Mouse (Mus musculus) myocyte (in vitro differentiated cells): ENCODE data around the gene Gatd1. TPM values are rescaled to one million over a fixed set of nuclear protein-coding genes. Genes with fewer than 3 reads are reported as not detected.
"Not testable (repeated sequence)": the region's sequence is repeated elsewhere in the genome, so short reads cannot be mapped to it uniquely, and the experiment has no call there.

Source experiments
- H3K27me3 ChIP-seq: one replicate; pipeline ENCODE4 v1.6.1; 2011; ENCODE audit not compliant: control insufficient read depth, insufficient read depth, insufficient read length
- H3K36me3 ChIP-seq: one replicate; pipeline ENCODE4 v1.6.1; 2011; ENCODE audit not compliant: control insufficient read depth, insufficient read depth
- H3K4me2 ChIP-seq: one replicate; pipeline ENCODE4 v1.6.1; 2011; ENCODE audit warnings: low read depth, control low read depth
- H3K4me3 ChIP-seq: one replicate; pipeline ENCODE4 v1.5.1; 2011; ENCODE audit warnings: mild to moderate bottlenecking, control low read depth, moderate library complexity
- H3K79me2 ChIP-seq: one replicate; pipeline ENCODE4 v1.6.1; 2011; ENCODE audit not compliant: control insufficient read depth, insufficient read depth
- H3ac ChIP-seq: one replicate; pipeline ENCODE4 v1.6.1; 2011; ENCODE audit not compliant: control insufficient read depth, insufficient read length
- CEBPB ChIP-seq: IDR thresholded peaks from 2 replicates; pipeline ENCODE4 v1.6.1; 2011; ENCODE audit warnings: mild to moderate bottlenecking, moderate library complexity; ENCODE audit not compliant: poor library complexity, insufficient read depth, severe bottlenecking
- E2F4 ChIP-seq: IDR thresholded peaks from one replicate; pipeline ENCODE4 v1.6.1; 2011; ENCODE audit warnings: mild to moderate bottlenecking, control low read depth, moderate library complexity; ENCODE audit not compliant: insufficient read depth
- MAX ChIP-seq: IDR thresholded peaks from one replicate; pipeline ENCODE4 v1.6.1; 2011; ENCODE audit warnings: low read depth, mild to moderate bottlenecking, control low read depth
- MYOD1 ChIP-seq, 3 experiments: IDR thresholded peaks; one replicate each; pipeline ENCODE4 v1.6.1; 2011; ENCODE audit warnings: control low read depth in 2 of 3, low read depth in 2 of 3, mild to moderate bottlenecking in 2 of 3, moderate library complexity in 1 of 3; ENCODE audit not compliant: insufficient read length in 2 of 3, control insufficient read depth in 1 of 3
- MYOG ChIP-seq, 3 experiments: IDR thresholded peaks; one replicate each; pipeline ENCODE4 v1.6.1; 2011; ENCODE audit warnings: control low read depth in 2 of 3, low read depth in 2 of 3, mild to moderate bottlenecking in 2 of 3; ENCODE audit not compliant: insufficient read length in 2 of 3, control insufficient read depth in 1 of 3, insufficient read depth in 1 of 3
- POLR2A ChIP-seq: IDR thresholded peaks from one replicate; pipeline ENCODE4 v1.6.1; 2011; ENCODE audit warnings: low read depth, mild to moderate bottlenecking, control low read depth, moderate library complexity; ENCODE audit not compliant: insufficient read length
- POLR2AphosphoS2 ChIP-seq: IDR thresholded peaks from one replicate; pipeline ENCODE4 v1.6.1; 2011; ENCODE audit warnings: low read depth, control low read depth; ENCODE audit not compliant: insufficient read length
- REST ChIP-seq: IDR thresholded peaks from one replicate; pipeline ENCODE4 v1.6.1; 2011; ENCODE audit warnings: mild to moderate bottlenecking, control low read depth, moderate library complexity; ENCODE audit not compliant: insufficient read depth, insufficient read length
- SRF ChIP-seq: IDR thresholded peaks from one replicate; pipeline ENCODE4 v1.6.1; 2011; ENCODE audit warnings: low read depth; ENCODE audit not compliant: control insufficient read depth, insufficient read length
- TCF12 ChIP-seq: IDR thresholded peaks from one replicate; pipeline ENCODE4 v1.6.1; 2011; ENCODE audit warnings: mild to moderate bottlenecking, control low read depth; ENCODE audit not compliant: poor library complexity, insufficient read depth, severe bottlenecking
- TCF3 ChIP-seq: IDR thresholded peaks from one replicate; pipeline ENCODE4 v1.6.1; 2011; ENCODE audit warnings: low read depth, control low read depth; ENCODE audit not compliant: insufficient read length
- USF1 ChIP-seq: IDR thresholded peaks from one replicate; pipeline ENCODE4 v1.6.1; 2011; ENCODE audit warnings: low read depth, mild to moderate bottlenecking, control low read depth, moderate library complexity
- polyA plus RNA-seq: library from polyadenylated mRNA; unstranded; fragments of >200 nt; fragmentation: generic; extraction: Trizol; gene quantifications from one replicate; pipeline ENCODE4 v1.2.1, GENCODE M21; 2012; ENCODE audit warnings: missing spikeins

Gatd1 gene
- polyA plus RNA-seq, 1 experiment, result 16.3 TPM

DNA sequence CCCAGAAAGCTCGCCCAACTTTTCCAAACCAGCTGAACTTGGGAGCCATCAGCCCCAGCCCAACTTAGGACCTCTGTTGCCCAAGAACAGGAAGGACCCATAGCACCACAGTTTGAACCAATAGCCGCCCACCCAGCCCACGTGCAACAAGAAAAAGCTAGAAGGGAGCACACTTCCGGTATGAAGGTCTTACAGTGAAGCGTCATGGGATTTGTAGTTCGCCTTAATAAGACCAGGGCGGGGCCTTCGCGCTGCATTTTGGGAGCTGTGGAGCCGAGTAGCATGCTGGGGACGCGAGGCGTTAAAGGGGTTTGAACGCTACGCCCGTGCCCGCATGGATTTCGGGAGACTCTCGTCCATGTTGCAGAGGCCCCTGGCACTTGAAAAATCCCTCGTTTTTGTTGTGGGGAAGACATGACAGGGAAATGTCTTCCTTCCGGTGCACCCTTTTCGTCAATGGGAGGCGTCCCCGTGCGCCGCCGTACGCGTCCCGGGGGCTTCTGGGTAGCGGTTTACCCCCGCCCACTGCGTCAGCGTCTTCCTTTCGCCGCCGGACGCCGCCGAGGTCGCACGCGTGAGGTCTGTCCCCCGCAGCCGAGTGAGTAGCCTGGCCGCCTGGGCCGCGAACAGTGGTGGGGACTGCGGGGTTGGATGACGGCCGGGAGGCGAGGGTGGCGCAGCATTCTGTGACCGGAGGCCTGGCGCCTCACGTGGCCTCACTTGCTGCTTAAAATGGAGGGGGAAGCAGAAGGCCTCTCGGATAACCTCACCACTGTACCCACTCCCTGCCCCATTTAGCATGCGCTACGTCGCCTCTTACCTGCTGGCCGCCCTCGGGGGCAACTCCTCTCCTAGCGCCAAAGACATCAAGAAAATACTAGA, 33.4 kb upstream of the Gatd1 start, which contains the start of gene Rplp2:
Rplp2 (plus strand) TSS at position 261 of the 882 bp plus-strand sequence.
- Histone ChIP-seq H3K4me2 (peak within 1 kb of the TSS; percentile 98), H3K4me3 (peak within 1 kb of the TSS; percentile 95), H3ac (peak within 1 kb of the TSS; percentile 96), H3K79me2 (peaks cover 19% of the 10 kb centered on the region), H3K27me3 (no peaks in the 10 kb centered on the region), H3K36me3 (peaks cover 20% of the 10 kb centered on the region)
- no peak for TF ChIP-seq E2F4
- no peak for TF ChIP-seq TCF3
- TF ChIP-seq REST, result peak; percentile 40
- peak; percentile 7 for TF ChIP-seq SRF
- TF ChIP-seq USF1, result peak; percentile 80
- no peak for TF ChIP-seq MYOD1 (IDR thresholded peaks at IDR 0.05; ENCODE audit: control insufficient read depth in 1 of 3, insufficient read length in 2 of 3, low read depth in 2 of 3)
- TF ChIP-seq TCF12, result no peak
- peak; percentile 99 for TF ChIP-seq POLR2A
- peak; percentile 96 for TF ChIP-seq POLR2AphosphoS2
- TF ChIP-seq MYOG (IDR thresholded peaks at IDR 0.05; ENCODE audit: control insufficient read depth in 1 of 3, insufficient read depth in 1 of 3, insufficient read length in 2 of 3, low read depth in 2 of 3), result no peak
- peak; percentile 63 for TF ChIP-seq MAX
- 0 out of 2 replicates have a peak, but pooled peaks have one; percentile 5 for TF ChIP-seq CEBPB

- peak overlapping the region; percentile 69 for H3K4me2 ChIP-seq
- H3ac ChIP-seq, H3K27me3 ChIP-seq: not testable (repeated sequence)
- H3K36me3 ChIP-seq, result peaks cover 14% of the 10 kb centered on the region
- peak overlapping the region; percentile 95 for H3K4me3 ChIP-seq
- H3K79me2 ChIP-seq, result peaks cover 19% of the 10 kb centered on the region
These were observed 32.4 kb upstream of the Gatd1 start for GRCm38 (mm10) chr7:141446374-141446773.

DNA sequence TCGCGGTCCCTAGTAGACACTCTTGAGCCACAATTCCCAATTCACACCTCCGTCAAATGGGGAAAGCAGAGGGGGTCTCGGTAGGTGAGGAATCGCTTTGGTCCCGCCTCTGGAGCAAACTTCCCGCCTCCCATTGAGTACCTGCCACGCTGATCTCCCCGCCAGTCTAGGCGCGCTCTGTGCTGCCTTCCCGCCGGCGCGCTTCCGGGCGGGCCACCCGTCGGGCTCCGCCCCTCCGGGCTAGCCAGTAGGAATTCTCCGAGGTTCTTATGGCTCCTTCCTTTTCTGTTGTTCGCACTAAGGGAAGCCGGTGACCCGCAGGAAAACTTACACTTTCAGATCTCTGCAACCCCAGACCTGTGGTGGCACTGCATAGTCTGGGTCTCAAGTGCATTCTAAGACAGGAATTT, 29.9 kb upstream of the Gatd1 start, which contains the start of gene Pidd1:
Pidd1 (minus strand) TSS at position 198 of the 410 bp plus-strand sequence.
- no peak within 1 kb of the TSS for H3ac ChIP-seq
- H3K36me3 ChIP-seq, result peaks cover 5% of the 10 kb centered on the region
- H3K4me3 ChIP-seq, result peak within 1 kb of the TSS; percentile 38
- peaks cover 14% of the 10 kb centered on the region for H3K79me2 ChIP-seq
- peak within 1 kb of the TSS; percentile 99 for H3K4me2 ChIP-seq
- H3K27me3 ChIP-seq, result no peaks in the 10 kb centered on the region
- no peak for TF ChIP-seq CEBPB
- TF ChIP-seq MYOD1 (IDR thresholded peaks at IDR 0.05; ENCODE audit: control insufficient read depth in 1 of 3, insufficient read length in 2 of 3, low read depth in 2 of 3), result no peak
- no peak for TF ChIP-seq TCF3
- TF ChIP-seq MAX, result no peak
- TF ChIP-seq E2F4, result peak; percentile 79
- TF ChIP-seq POLR2AphosphoS2, result peak; percentile 63
- TF ChIP-seq SRF, result no peak
- no peak for TF ChIP-seq USF1
- TF ChIP-seq POLR2A, result peak; percentile 54
- TF ChIP-seq MYOG (IDR thresholded peaks at IDR 0.05; ENCODE audit: control insufficient read depth in 1 of 3, insufficient read depth in 1 of 3, insufficient read length in 2 of 3, low read depth in 2 of 3), result no peak
- TF ChIP-seq REST, result no peak
- TF ChIP-seq TCF12, result no peak

GRCm38 (mm10) chr7:141443081-141443821, 29.3 kb upstream of the Gatd1 start:
- Histone ChIP-seq H3ac (no peak overlapping the region), H3K4me3 (peak overlapping the region; percentile 38), H3K36me3 (no peaks in the 10 kb centered on the region), H3K4me2 (peak overlapping the region; percentile 99), H3K27me3 (no peaks in the 10 kb centered on the region), H3K79me2 (peaks cover 8% of the 10 kb centered on the region)
- no peak for TF ChIP-seq SRF
- no peak for TF ChIP-seq REST
- no peak for TF ChIP-seq MYOD1 (IDR thresholded peaks at IDR 0.05; ENCODE audit: control insufficient read depth in 1 of 3, insufficient read length in 2 of 3, low read depth in 2 of 3)
- TF ChIP-seq POLR2AphosphoS2, result no peak
- no peak for TF ChIP-seq USF1
- TF ChIP-seq TCF12, result no peak
- TF ChIP-seq MAX, result no peak
- no peak for TF ChIP-seq CEBPB
- no peak for TF ChIP-seq POLR2A
- TF ChIP-seq MYOG (IDR thresholded peaks at IDR 0.05; ENCODE audit: control insufficient read depth in 1 of 3, insufficient read depth in 1 of 3, insufficient read length in 2 of 3, low read depth in 2 of 3), result no peak
- no peak for TF ChIP-seq E2F4
- no peak for TF ChIP-seq TCF3
